Mouse (Mus musculus): ENCODE results near the gene 3110082I17Rik. TPM values are rescaled to one million over a fixed set of nuclear protein-coding genes. Genes with fewer than 3 reads are reported as not detected.

Gene 3110082I17Rik
- total and polyA plus RNA-seq, 2 experiments from 2014 or later, result 4.3 to 14.9 TPM

- H3K4me1 ChIP-seq (ENCODE audit: insufficient read depth, low read length), result peaks cover 10% of the 10 kb centered on the region; the same call in 1 of the 2 replicates
- no peak for TF ChIP-seq CTCF (IDR thresholded peaks at IDR 0.05)
- H3K36me3 ChIP-seq (ENCODE audit: insufficient read depth, low read length), result peaks cover 27% of the 10 kb centered on the region
- H3K9me3 ChIP-seq (ENCODE audit: low read length), result 0 out of 2 replicates have a peak, but pooled peaks cover 11% of the 10 kb centered on the region
- ATAC-seq (ENCODE audit: low FRiP score) (no peak), DNase-seq (ENCODE audit: low spot score) (no peak)
- H3K9ac ChIP-seq (replicated peaks; ENCODE audit: low read length, poor library complexity, severe bottlenecking), result peak overlapping the region; percentile 84
- H3K4me3 ChIP-seq (ENCODE audit: low read depth, low read length), result peak overlapping the region; percentile 94
- WGBS, result 61% methylated on average over 14 of the region's 14 CpGs
- no peak overlapping the region for H3K27ac ChIP-seq (ENCODE audit: low read depth, low read length)
- no peaks in the 10 kb centered on the region for H3K27me3 ChIP-seq (ENCODE audit: insufficient read depth, low read length)
- peak overlapping the region; percentile 86 for H3K4me2 ChIP-seq (ENCODE audit: low read depth, low read length, poor library complexity, severe bottlenecking)
These were observed 23.0 kb upstream of the 3110082I17Rik start for GRCm38 (mm10) chr5:139483171-139483848.

GRCm38 (mm10) chr5:139480406-139480805, 20.1 kb upstream of the 3110082I17Rik start:
- Histone ChIP-seq H3K36me3 (ENCODE audit: insufficient read depth, low read length) (peaks cover 51% of the 10 kb centered on the region), H3K27me3 (ENCODE audit: insufficient read depth, low read length) (no peaks in the 10 kb centered on the region), H3K4me1 (ENCODE audit: insufficient read depth, low read length) (peaks cover 10% of the 10 kb centered on the region; the same call in 1 of the 2 replicates), H3K27ac (ENCODE audit: low read depth, low read length) (no peak overlapping the region), H3K4me2 (ENCODE audit: low read depth, low read length, poor library complexity, severe bottlenecking) (no peak overlapping the region), H3K9ac (replicated peaks; ENCODE audit: low read length, poor library complexity, severe bottlenecking) (no peak overlapping the region), H3K4me3 (ENCODE audit: low read depth, low read length) (no peak overlapping the region), H3K9me3 (ENCODE audit: low read length) (no peaks in the 10 kb centered on the region)
- DNase-seq (ENCODE audit: low spot score), result no peak
- 94% methylated on average over 10 of the region's 10 CpGs for WGBS
- ATAC-seq (ENCODE audit: low FRiP score), result no peak
- TF ChIP-seq CTCF (IDR thresholded peaks at IDR 0.05), result no peak

DNA sequence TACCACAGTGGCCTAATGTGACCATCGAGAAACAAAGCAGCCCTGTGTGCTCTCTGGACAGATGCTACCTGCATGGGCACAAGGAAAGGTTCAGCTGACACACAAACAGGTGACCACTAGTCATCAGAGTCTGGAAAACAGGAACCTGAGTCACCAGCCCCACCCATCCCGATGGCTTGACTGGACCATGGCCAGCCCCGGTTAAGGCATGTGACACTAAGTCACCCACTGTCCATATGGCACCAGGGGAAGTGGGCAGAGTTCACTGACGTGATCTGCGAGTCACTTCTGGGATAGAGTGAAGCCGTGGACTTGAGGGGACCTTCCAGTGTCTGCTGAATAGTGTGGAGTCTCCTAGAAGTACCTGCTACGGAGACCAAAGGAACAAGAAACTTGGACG, 18.8 kb upstream of the 3110082I17Rik start:
- ATAC-seq (ENCODE audit: low FRiP score) (no peak), DNase-seq (ENCODE audit: low spot score) (no peak)
- H3K4me3 ChIP-seq (ENCODE audit: low read depth, low read length), result no peak overlapping the region
- WGBS, result 94% methylated on average over 8 of the region's 8 CpGs
- no peak for TF ChIP-seq CTCF (IDR thresholded peaks at IDR 0.05)
- no peak overlapping the region for H3K27ac ChIP-seq (ENCODE audit: low read depth, low read length)
- no peaks in the 10 kb centered on the region for H3K27me3 ChIP-seq (ENCODE audit: insufficient read depth, low read length)
- peaks cover 10% of the 10 kb centered on the region; the same call in 1 of the 2 replicates for H3K4me1 ChIP-seq (ENCODE audit: insufficient read depth, low read length)
- H3K9ac ChIP-seq (replicated peaks; ENCODE audit: low read length, poor library complexity, severe bottlenecking), result no peak overlapping the region
- peaks cover 64% of the 10 kb centered on the region for H3K36me3 ChIP-seq (ENCODE audit: insufficient read depth, low read length)
- no peaks in the 10 kb centered on the region for H3K9me3 ChIP-seq (ENCODE audit: low read length)
- no peak overlapping the region for H3K4me2 ChIP-seq (ENCODE audit: low read depth, low read length, poor library complexity, severe bottlenecking)

GRCm38 (mm10) chr5:139474741-139475140, 14.4 kb upstream of the 3110082I17Rik start:
- no peak overlapping the region for H3K4me3 ChIP-seq (ENCODE audit: low read depth, low read length)
- no peak overlapping the region for H3K4me2 ChIP-seq (ENCODE audit: low read depth, low read length, poor library complexity, severe bottlenecking)
- no peaks in the 10 kb centered on the region for H3K9me3 ChIP-seq (ENCODE audit: low read length)
- H3K27me3 ChIP-seq (ENCODE audit: insufficient read depth, low read length), result no peaks in the 10 kb centered on the region
- 50% methylated on average over 9 of the region's 9 CpGs for WGBS
- no peak for DNase-seq (ENCODE audit: low spot score)
- H3K9ac ChIP-seq (replicated peaks; ENCODE audit: low read length, poor library complexity, severe bottlenecking), result no peak overlapping the region
- no peaks in the 10 kb centered on the region for H3K4me1 ChIP-seq (ENCODE audit: insufficient read depth, low read length)
- H3K27ac ChIP-seq (ENCODE audit: low read depth, low read length), result no peak overlapping the region
- no peak for ATAC-seq (ENCODE audit: low FRiP score)
- TF ChIP-seq CTCF (IDR thresholded peaks at IDR 0.05), result 0 out of 2 replicates have a peak, but pooled peaks have one; percentile 21
- H3K36me3 ChIP-seq (ENCODE audit: insufficient read depth, low read length), result peaks cover 85% of the 10 kb centered on the region

DNA sequence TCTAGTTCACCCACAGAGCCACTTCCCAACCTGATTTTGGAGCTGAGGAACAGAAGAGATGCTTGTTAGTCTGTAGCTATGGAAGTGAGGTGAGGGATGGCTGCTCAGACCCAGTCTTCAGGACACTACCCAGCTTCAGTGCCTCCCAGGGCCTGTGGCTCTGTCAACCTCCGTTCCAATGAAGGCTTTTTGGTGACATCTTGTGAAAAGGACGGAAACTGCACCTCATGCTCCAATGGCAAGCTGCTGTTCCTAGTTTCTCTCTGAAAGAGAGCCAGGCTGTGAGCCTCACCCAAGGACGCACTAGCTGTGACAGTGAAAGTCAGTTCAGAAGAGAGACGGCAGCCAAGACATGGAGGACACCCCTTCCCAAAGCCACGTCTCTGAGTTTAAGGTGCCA, 7.7 kb upstream of the 3110082I17Rik start:
- no peak overlapping the region for H3K27ac ChIP-seq (ENCODE audit: low read depth, low read length)
- H3K4me2 ChIP-seq (ENCODE audit: low read depth, low read length, poor library complexity, severe bottlenecking), result no peak overlapping the region
- WGBS, result 44% methylated on average over 5 of the region's 5 CpGs
- TF ChIP-seq CTCF (IDR thresholded peaks at IDR 0.05), result peak; percentile 75
- peaks cover 24% of the 10 kb centered on the region for H3K36me3 ChIP-seq (ENCODE audit: insufficient read depth, low read length)
- DNase-seq (ENCODE audit: low spot score) (peak; percentile 75), ATAC-seq (ENCODE audit: low FRiP score) (no peak)
- no peak overlapping the region for H3K9ac ChIP-seq (replicated peaks; ENCODE audit: low read length, poor library complexity, severe bottlenecking)
- H3K4me1 ChIP-seq (ENCODE audit: insufficient read depth, low read length), result no peaks in the 10 kb centered on the region
- H3K4me3 ChIP-seq (ENCODE audit: low read depth, low read length), result no peak overlapping the region
- H3K9me3 ChIP-seq (ENCODE audit: low read length), result no peaks in the 10 kb centered on the region
- no peaks in the 10 kb centered on the region for H3K27me3 ChIP-seq (ENCODE audit: insufficient read depth, low read length)

- Histone ChIP-seq H3K27ac (ENCODE audit: low read depth, low read length) (no peak overlapping the region), H3K4me3 (ENCODE audit: low read depth, low read length) (no peak overlapping the region), H3K27me3 (ENCODE audit: insufficient read depth, low read length) (no peaks in the 10 kb centered on the region), H3K36me3 (ENCODE audit: insufficient read depth, low read length) (peaks cover 12% of the 10 kb centered on the region), H3K4me2 (ENCODE audit: low read depth, low read length, poor library complexity, severe bottlenecking) (no peak overlapping the region), H3K9me3 (ENCODE audit: low read length) (no peaks in the 10 kb centered on the region), H3K4me1 (ENCODE audit: insufficient read depth, low read length) (no peaks in the 10 kb centered on the region), H3K9ac (replicated peaks; ENCODE audit: low read length, poor library complexity, severe bottlenecking) (no peak overlapping the region)
- no peak for TF ChIP-seq CTCF (IDR thresholded peaks at IDR 0.05)
- WGBS, result 71% methylated on average over 4 of the region's 4 CpGs
- DNase-seq (ENCODE audit: low spot score), result no peak
- no peak for ATAC-seq (ENCODE audit: low FRiP score)
These were observed 6.5 kb upstream of the 3110082I17Rik start for GRCm38 (mm10) chr5:139466801-139467200.
